Mouse (Mus musculus): ENCODE measurements around the gene Depdc5.

DNA sequence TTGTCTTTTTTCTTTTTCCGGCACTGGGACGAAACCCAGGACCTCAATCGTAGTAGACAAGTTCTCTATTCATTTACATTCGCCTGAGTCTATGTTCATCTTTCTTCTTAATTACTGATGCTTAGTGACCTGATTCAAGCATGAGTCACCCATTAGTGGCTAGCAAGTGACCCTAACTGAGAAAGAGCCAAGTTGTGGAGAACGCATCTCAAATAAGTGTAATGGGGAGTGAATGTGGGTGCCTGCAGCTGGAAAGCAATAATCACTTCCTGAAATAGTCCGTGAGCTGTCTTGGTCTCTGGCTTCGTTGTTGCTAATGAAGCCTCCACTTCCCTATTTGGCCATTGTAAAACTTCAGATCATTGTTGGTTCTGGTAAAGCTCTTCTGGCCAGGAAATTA, 77.1 kb downstream of the Depdc5 start:
- no peak for TF ChIP-seq CTCF (IDR thresholded peaks at IDR 0.05; ENCODE audit: extremely low read depth, insufficient read depth, low read length)
- TF ChIP-seq POLR2A (IDR thresholded peaks at IDR 0.05; ENCODE audit: extremely low read depth, insufficient read depth, low read length) = no peak
